Mouse (Mus musculus) spleen, adult 18-20 months (tissue): ENCODE results near the gene Plxdc1.
A peak's percentile ranks its signal among the peaks of the same experiment; 100 is the strongest.

Experiments used
- DNase-seq, 2 experiments: peaks; one replicate each; pipeline ENCODE4 v3.0.0; 2022; ENCODE audit warnings: mixed read lengths in 2 of 2

Plxdc1 gene

GRCm38 (mm10) chr11:98012831-98013230, 26.6 kb upstream of the Plxdc1 start:
- no peak for DNase-seq

- no peak for DNase-seq
Observed at GRCm38 (mm10) chr11:98011716-98012115, 25.5 kb upstream of the Plxdc1 start.

- no peak for DNase-seq
Observed at GRCm38 (mm10) chr11:98008087-98008486, 21.8 kb upstream of the Plxdc1 start.

- DNase-seq, result no peak
Observed at GRCm38 (mm10) chr11:98005686-98006085, 19.4 kb upstream of the Plxdc1 start.

- no peak for DNase-seq
Observed at GRCm38 (mm10) chr11:98005076-98005475, 18.8 kb upstream of the Plxdc1 start.

- DNase-seq, result no peak
Observed at GRCm38 (mm10) chr11:98004161-98004560, 17.9 kb upstream of the Plxdc1 start.

GRCm38 (mm10) chr11:98003171-98003671, 17.0 kb upstream of the Plxdc1 start:
- peak in 1 of 2 experiments; percentile 39 for DNase-seq

GRCm38 (mm10) chr11:98002627-98003026, 16.4 kb upstream of the Plxdc1 start:
- DNase-seq, result peak; percentile 77 to 92

GRCm38 (mm10) chr11:98001986-98002385, 15.7 kb upstream of the Plxdc1 start:
- DNase-seq, result no peak

- peak; percentile 43 to 49 for DNase-seq
Observed at GRCm38 (mm10) chr11:98001351-98001824, 15.1 kb upstream of the Plxdc1 start.

GRCm38 (mm10) chr11:98000378-98001140, 14.3 kb upstream of the Plxdc1 start:
- peak; percentile 62 to 76 for DNase-seq

- no peak for DNase-seq
Observed at GRCm38 (mm10) chr11:97999748-98000147, 13.5 kb upstream of the Plxdc1 start.

- peak in 1 of 2 experiments; percentile 65 for DNase-seq
Observed at GRCm38 (mm10) chr11:97998898-97999608, 12.8 kb upstream of the Plxdc1 start.

GRCm38 (mm10) chr11:97998074-97998793, 12.0 kb upstream of the Plxdc1 start:
- no peak for DNase-seq

- DNase-seq, result no peak
Observed at GRCm38 (mm10) chr11:97997387-97997960, 11.2 kb upstream of the Plxdc1 start.

GRCm38 (mm10) chr11:97996691-97997090, 10.4 kb upstream of the Plxdc1 start:
- no peak for DNase-seq

GRCm38 (mm10) chr11:97995564-97996288, 9.5 kb upstream of the Plxdc1 start, which contains the start of gene Arl5c:
Gene Arl5c (minus strand): TSS chr11:97996181.
- peak; percentile 60 to 70 for DNase-seq

GRCm38 (mm10) chr11:97994539-97995100, 8.4 kb upstream of the Plxdc1 start:
- peak; percentile 79 to 94 for DNase-seq

GRCm38 (mm10) chr11:97988530-97989096, 2.4 kb upstream of the Plxdc1 start:
- peak; percentile 81 to 88 for DNase-seq

- DNase-seq, result peak; percentile 89 to 95
Observed at GRCm38 (mm10) chr11:97987551-97988526, 1.6 kb upstream of the Plxdc1 start.
